Mouse (Mus musculus) right cerebral cortex, postnatal 25 days (tissue): ENCODE measurements around the gene Arhgap32.

ENCODE experiments used
- DNase-seq: peaks from one replicate; pipeline ENCODE4 v3.0.0; 2022

Arhgap32 gene

DNA sequence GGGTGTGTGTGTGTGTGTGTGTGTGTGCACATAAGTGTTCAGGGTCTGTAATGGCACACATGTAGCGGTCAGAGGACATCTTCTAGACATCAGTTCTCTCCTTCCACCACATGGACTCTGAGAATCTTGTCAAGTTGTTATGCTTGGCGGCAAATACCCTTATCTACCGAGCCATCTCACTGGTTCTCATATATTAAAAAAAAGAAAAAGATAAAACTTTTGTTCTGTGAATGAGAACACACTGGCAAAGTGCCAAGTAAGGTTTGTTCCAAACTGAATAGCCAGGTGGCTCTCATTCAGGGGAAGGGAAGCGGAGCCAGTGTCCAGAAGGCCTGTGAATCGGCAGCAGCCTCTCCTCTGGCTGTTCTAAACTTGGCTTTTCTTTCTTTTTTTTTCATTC is 162.1 kb downstream of the Arhgap32 start:
- DNase-seq: no peak

DNA sequence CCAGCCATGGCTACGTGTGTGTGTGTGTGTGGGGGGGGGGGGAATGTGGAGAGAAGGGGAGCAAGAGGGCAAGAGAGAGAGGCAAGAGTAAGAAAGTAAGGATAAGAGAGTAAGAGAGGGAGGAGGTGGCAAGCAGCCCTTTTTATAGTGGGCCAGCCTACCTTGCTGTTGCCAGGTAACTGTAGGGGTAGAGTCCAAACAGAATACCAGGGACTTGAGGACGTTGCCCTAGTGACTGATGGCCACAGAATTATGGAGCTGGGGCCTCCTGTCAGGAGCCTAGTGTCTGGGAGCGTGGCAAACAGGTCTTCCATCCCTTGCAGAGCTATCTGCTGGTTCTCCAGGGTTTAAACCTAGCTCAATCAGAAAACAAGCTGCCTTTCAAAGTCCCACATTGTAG is 163.9 kb downstream of the Arhgap32 start:
- no peak for DNase-seq

DNA sequence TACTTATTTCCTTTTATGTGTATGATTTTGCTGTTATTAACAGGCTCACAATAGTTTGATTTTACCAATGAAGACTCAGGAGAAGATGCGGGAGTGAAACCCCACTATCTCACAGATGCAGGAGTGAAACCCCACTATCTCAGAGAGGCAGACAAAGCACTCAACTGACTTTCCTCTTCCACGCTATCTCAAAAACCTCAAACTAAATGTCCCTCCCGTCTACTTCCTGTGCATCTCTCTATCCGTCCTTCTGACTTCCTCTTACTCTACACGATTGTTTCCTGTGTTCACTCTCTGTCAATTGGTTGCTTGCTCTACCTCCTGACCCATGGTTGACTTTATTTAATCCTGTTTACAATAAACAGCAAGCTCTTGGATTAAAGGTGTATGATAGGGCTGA is 164.5 kb downstream of the Arhgap32 start:
- no peak for DNase-seq

DNA sequence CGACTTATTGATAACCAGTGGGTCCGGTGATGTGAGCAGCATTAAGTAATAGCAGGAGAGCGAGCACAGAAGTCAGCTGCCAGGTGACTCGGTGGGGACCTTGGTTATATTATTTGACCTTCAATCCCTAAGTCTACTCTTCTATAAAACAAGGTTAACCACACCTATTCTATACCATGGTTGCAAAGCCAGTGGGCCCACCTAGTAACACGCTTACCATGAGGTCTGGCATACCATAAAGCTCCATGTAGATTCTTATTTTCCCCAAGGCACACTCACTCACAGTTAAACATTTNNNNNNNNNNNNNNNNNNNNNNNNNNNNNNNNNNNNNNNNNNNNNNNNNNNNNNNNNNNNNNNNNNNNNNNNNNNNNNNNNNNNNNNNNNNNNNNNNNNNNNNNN is 167.7 kb downstream of the Arhgap32 start:
- no peak for DNase-seq

DNA sequence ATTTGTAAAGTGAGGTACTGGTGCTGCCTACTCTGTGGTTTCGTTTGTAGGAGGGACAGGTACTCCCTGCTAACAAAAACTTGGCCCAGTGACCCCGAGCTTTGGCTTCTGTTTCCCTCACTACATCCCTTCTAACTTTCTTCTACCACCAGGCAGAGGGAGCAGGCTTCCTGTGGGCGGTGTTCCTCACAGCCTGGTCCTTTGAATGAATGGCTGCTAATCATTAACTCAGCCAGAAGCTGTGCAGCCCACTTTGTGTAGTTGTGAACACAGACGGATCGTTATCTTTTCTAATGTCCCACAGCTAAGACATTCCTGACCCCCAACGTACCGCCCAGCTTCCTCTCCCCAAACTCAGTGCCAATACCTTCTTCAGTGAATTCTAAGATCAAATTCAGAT is 175.7 kb downstream of the Arhgap32 start:
- DNase-seq: no peak

DNA sequence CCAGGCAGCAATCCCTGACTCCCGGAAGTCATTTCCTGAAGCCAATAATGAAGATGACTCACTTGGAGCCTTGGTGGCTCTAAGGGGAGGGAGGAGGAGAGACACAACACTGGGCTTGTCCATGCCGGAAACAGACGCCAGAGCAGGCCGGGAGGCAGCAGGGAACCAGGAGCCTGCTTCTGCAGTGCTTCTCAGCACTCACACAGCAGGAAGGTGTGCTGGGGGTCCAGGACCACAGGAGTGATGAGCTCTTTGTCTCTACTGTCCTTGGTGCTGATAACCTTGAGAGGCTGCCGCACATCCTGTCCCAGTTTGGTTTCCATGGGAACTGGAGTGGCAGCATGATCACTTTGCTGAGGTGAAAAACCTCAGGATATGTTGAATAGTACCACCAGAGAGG is 176.8 kb downstream of the Arhgap32 start:
- no peak for DNase-seq

DNA sequence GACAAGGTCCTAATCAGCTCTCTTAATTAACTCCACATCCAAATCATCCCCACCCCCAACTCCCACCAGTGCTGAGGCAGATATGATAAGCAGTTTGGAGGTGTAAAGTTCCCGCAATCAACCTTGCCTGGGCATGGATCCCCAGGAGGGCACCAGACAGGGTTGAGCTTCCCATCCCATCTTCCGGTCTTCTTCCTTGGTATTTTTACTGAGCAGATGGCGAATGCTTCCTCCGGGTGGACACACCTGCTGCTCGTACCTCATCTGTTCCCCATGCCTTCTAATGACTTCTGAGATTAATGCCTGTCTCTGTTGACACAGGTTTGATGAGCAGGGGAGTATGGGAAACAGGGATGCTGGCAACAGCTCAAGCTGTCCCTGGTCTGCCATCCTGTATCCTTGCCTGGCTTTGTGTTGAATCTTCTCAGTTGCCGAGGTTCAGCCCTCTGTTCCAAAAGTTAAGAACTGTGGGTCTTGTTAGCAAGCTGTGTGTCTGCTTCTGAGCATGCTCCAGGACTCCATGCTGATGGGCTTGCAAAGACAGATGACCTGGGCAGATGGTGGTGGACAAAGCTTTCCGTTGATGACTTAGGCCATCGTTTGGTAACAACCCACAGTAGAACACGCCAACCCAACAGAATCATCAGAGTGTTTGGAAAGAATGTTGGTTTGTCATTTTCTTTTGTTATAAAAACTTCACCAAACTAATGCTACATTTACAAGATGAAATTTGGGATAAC is 179.3 kb downstream of the Arhgap32 start:
- no peak for DNase-seq

DNA sequence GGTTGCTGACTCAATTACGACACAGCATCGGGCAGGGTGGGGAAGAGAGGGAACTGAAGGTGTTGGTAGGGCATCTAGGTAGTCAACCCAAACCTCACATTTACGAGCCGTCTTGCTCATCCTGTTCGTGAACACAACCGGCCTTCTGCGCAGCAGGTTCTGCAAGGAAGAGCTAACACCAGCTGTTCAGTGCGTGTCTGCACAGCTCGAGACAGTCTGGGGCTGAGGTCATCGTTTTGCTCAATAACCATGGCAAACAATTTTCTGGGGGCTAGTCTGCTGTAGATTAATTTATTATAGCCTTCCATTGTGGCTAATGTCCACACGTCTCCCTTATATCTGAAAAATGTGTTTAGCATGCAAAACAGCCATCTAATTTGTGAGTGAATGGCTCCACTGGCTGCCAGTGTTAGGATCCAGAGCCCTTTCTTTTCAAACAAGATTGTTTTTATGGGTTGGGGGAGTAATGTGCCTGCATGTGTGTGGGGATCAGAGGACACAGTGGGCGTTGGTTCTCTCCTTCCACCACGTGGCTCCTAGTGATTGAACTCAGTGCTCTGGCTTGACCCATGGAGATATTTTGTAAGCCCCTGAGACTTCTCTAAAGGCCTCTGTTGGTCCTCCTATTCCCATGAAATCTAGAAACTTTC is 186.7 kb downstream of the Arhgap32 start:
- no peak for DNase-seq

DNA sequence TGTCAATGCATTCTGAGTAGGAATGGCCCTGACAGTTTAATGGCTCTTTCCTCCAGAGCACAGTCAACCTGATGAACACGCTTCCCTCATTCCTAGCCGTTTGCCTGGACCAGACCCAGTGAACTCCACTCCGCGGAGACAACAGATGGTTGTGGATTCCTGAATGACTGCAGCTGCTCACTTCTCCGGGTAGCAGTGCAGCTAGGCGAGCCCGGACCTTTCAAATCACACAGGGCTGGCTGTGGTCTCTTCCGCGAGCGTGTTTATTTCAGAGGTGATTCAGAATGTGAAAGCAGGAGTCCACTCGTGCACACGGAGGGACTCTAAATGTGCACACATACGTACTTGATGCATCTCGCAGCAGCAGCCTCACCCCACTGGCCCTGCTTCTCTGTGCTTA is 195.8 kb downstream of the Arhgap32 start:
- no peak for DNase-seq

DNA sequence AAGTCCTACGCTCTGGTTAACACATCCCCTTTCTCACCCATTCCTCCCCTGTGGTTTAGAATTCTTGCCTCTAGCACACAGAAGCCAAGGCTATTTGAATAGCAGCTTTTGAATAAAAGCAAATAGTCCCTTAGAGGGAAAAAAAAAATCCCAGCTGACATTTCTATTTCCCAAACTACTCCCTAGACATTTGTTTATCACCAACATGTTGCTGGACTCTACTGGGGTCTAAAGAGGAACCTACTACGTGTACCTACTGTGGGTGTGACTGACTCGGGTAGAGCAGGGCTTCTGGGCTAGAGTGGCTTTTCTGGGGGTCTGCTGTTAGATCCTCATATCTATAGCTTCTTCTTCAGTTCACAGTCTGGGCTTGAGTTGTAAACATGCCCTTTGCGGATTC is 196.3 kb downstream of the Arhgap32 start:
- DNase-seq: no peak

DNA sequence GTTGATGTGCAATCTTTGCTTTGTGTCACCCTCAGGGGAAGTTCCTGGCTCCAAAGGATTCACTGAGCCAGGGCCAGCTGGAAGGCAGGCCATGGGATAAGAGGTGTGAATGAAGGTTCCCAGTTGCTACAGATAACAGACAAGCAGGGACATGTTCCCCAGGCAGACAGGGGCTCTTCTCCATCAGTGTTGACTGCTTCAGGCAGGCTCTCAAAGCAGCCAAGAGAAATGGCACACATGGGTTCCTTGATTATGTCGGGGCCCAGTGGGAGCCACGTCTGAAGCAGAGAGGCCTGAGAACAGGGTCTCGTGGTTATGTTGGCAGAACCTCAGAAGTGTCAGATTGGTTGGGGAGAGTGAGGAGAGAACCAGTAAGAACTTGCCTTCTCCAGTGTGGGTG is 198.1 kb downstream of the Arhgap32 start:
- DNase-seq: no peak

DNA sequence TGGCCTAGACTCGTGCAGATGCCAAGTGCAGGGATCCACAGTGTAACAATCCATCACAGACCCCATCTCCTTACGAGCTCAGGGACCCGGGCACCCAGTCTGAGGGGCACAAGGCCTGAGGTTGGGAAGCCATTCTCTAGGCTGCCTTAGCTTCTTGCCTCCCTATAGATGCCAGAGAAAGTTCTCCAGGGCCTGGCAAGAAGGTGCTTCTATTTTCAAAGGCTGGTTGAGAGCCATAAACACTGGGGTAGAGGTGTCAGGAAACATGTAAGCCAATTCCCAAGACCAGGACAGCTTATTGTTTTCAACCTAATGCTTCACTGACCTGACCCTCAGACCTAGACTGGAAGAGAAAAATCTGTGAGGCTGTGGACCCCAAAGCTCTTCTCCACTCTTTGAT is 200.1 kb downstream of the Arhgap32 start:
- DNase-seq: no peak
